Mouse (Mus musculus): ENCODE results near the gene Olfm1.

DNA sequence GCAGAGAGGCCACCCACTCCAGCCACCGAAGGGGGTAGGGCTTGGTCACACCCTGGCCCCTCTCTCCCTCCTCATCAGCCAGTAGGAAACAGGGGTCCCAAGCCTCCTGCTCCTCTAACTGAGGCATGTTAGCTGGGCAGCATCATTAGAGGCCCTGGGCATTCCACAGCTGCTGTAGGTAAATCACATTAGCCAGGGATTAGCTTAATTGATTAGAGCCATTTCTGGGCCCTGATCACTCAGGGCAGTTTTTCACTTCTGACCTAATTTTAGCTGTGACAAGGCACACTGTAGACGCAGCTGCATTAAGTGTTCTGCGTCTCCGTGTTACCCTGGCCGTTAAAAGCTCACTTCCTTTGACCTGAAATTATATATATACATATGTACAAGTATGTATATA is 20.1 kb downstream of the Olfm1 start:
- no peak for TF ChIP-seq POLR2A (IDR thresholded peaks at IDR 0.05; ENCODE audit: low read depth, low read length)
- TF ChIP-seq CTCF (conservative IDR thresholded peaks at IDR 0.05 in 1 of 2, IDR thresholded peaks at IDR 0.05 in 1 of 2; ENCODE audit: low read depth in 2 of 2, low read length in 2 of 2) = no peak
- TF ChIP-seq ETS1 (conservative IDR thresholded peaks at IDR 0.05; ENCODE audit: low read depth, low read length) = no peak
- no peak for TF ChIP-seq SIN3A (IDR thresholded peaks at IDR 0.05; ENCODE audit: low read length)
- TF ChIP-seq NRF1 (IDR thresholded peaks at IDR 0.05; ENCODE audit: low read depth, low read length) = no peak
- no peak for TF ChIP-seq TBP (conservative IDR thresholded peaks at IDR 0.05; ENCODE audit: low read depth, low read length)
- TF ChIP-seq MAZ (IDR thresholded peaks at IDR 0.05; ENCODE audit: low read depth, low read length) = no peak
- no peak for TF ChIP-seq JUND (conservative IDR thresholded peaks at IDR 0.05; ENCODE audit: low read depth, low read length)
- TF ChIP-seq HCFC1 (IDR thresholded peaks at IDR 0.05; ENCODE audit: low read depth, low read length) = no peak
